Mouse (Mus musculus): ENCODE data around the gene B430305J03Rik.

- TF ChIP-seq MAX (IDR thresholded peaks at IDR 0.05; ENCODE audit: low read depth), result no peak
- TF ChIP-seq POLR2AphosphoS2 (IDR thresholded peaks at IDR 0.05; ENCODE audit: insufficient read length, low read depth), result no peak
- TF ChIP-seq POLR2A (IDR thresholded peaks at IDR 0.05; ENCODE audit: insufficient read length, low read depth), result no peak
- TF ChIP-seq CEBPB (IDR thresholded peaks at IDR 0.05; ENCODE audit: insufficient read depth, poor library complexity, severe bottlenecking), result no peak
- no peak for TF ChIP-seq MYOD1 (IDR thresholded peaks at IDR 0.05; ENCODE audit: control insufficient read depth in 1 of 3, insufficient read length in 2 of 3, low read depth in 2 of 3)
- TF ChIP-seq SRF (IDR thresholded peaks at IDR 0.05; ENCODE audit: control insufficient read depth, insufficient read length, low read depth), result no peak
- no peak for TF ChIP-seq E2F4 (IDR thresholded peaks at IDR 0.05; ENCODE audit: insufficient read depth)
- TF ChIP-seq TCF12 (IDR thresholded peaks at IDR 0.05; ENCODE audit: insufficient read depth, poor library complexity, severe bottlenecking), result no peak
- no peak for TF ChIP-seq MYOG (IDR thresholded peaks at IDR 0.05; ENCODE audit: control insufficient read depth in 1 of 3, insufficient read depth in 1 of 3, insufficient read length in 2 of 3, low read depth in 2 of 3)
- no peak for TF ChIP-seq REST (IDR thresholded peaks at IDR 0.05; ENCODE audit: insufficient read depth, insufficient read length)
- TF ChIP-seq TCF3 (IDR thresholded peaks at IDR 0.05; ENCODE audit: insufficient read length, low read depth), result no peak
- TF ChIP-seq USF1 (IDR thresholded peaks at IDR 0.05; ENCODE audit: low read depth), result no peak
Observed at GRCm38 (mm10) chr3:61320031-61320430, 45.7 kb downstream of the B430305J03Rik start.

Measured in myocyte (in vitro differentiated cells).